In genomic region chr15:99661121-99661830, GRCm38 (mm10) we compare ENCODE assay signal across 26 mouse cellular contexts. TPM values are rescaled to one million over a fixed set of nuclear protein-coding genes. Genes with fewer than 3 reads are reported as not detected.
DNase-seq lines count a peak whose midpoint lies in the region; ATAC-seq and TF ChIP-seq lines count a peak whose summit lies in the region.
"Had no signal": no experiment of that assay in that cellular context is flagged by ENCODE, and none has a peak within 500 bp of the region (broad histone marks: within the 10 kb centered on the region; RNA-seq: fewer than 3 reads in every experiment).

No protein-coding gene starts in this region.

- peaks cover 7% of the 10 kb centered on the region for H3K4me1 ChIP-seq in ES-Bruce4 (ENCODE audit: control insufficient read depth, insufficient read depth, low read length)
- 0 out of 2 replicates have a peak, but pooled peaks cover 3% of the 10 kb centered on the region for H3K4me1 ChIP-seq in lung, adult 2 months (ENCODE audit: control insufficient read depth, insufficient read depth, low read length)

- no peaks in the 10 kb centered on the region for H3K36me3 ChIP-seq in ES-Bruce4 (ENCODE audit: control insufficient read depth, insufficient read depth, low read length, poor library complexity, severe bottlenecking)
- H3K36me3 ChIP-seq: forebrain, embryonic 12.5 days; kidney, embryonic 15.5 days; limb, embryonic 13.5 days; liver, embryonic 13.5 days; lung, embryonic 15.5 days had no signal

- TF ChIP-seq EP300 in ES-Bruce4 (IDR thresholded peaks at IDR 0.05; ENCODE audit: insufficient read depth, low read depth, low read length) = no peak

- DNase-seq in frontal cortex, postnatal 10 days (ENCODE audit: low spot score in 2 of 2) = no peak
- peak; percentile 74 to 83 for DNase-seq in cerebellum, adult 18-20 months
- DNase-seq in cerebellum, postnatal 25 days = peak; percentile 78 to 82
- no peak for DNase-seq in thymus, adult 18-20 months
- DNase-seq in lung, adult 2 months = no peak
- no peak for DNase-seq in spleen, postnatal 36 days (ENCODE audit: low spot score in 2 of 2)
- DNase-seq: gastrocnemius, postnatal 10 days; heart, adult 11 months; heart, postnatal 36 days; liver, embryonic 13.5 days; thymus, postnatal 4 days had no signal

- no peaks in the 10 kb centered on the region for H3K9me3 ChIP-seq in ES-Bruce4 (replicated peaks; ENCODE audit: control insufficient read depth, insufficient read depth, low read length, poor library complexity, severe bottlenecking)
- H3K9me3 ChIP-seq: forebrain, embryonic 12.5 days; kidney, embryonic 15.5 days; limb, embryonic 13.5 days; liver, embryonic 13.5 days; lung, embryonic 15.5 days had no signal

- H3K27ac ChIP-seq in ES-Bruce4 (ENCODE audit: insufficient read depth, low read length) = no peak overlapping the region
- H3K27ac ChIP-seq: forebrain, embryonic 12.5 days; kidney, embryonic 15.5 days; limb, embryonic 13.5 days; liver, embryonic 13.5 days; lung, embryonic 15.5 days; macrophage had no signal

- no peak for TF ChIP-seq POLR2A in ES-Bruce4 (IDR thresholded peaks at IDR 0.05; ENCODE audit: insufficient read depth, low read length)
- no peak for TF ChIP-seq POLR2A in lung, adult 2 months (IDR thresholded peaks at IDR 0.05; ENCODE audit: borderline replicate concordance, extremely low read depth, low read depth, low read length)

- no peak overlapping the region for H3K9ac ChIP-seq in ES-Bruce4 (ENCODE audit: low read depth, poor library complexity, severe bottlenecking)
- H3K9ac ChIP-seq: forebrain, embryonic 12.5 days; kidney, embryonic 15.5 days; limb, embryonic 13.5 days; liver, embryonic 13.5 days; lung, embryonic 15.5 days had no signal

- H3K27me3 ChIP-seq in ES-Bruce4 (ENCODE audit: control insufficient read depth, insufficient read depth, low read length, poor library complexity, severe bottlenecking) = no peaks in the 10 kb centered on the region

- 94% methylated on average over 15 of the region's 15 CpGs for WGBS in lung, adult 2 months

- ATAC-seq in frontal cortex, adult (ENCODE audit: low TSS enrichment) = peak; percentile 24; the same call in 1 of the 2 replicates
- ATAC-seq: CD4-positive, CD25-positive, alpha-beta regulatory T cell, adult 4 months; hindbrain, embryonic 16.5 days; intestine, embryonic 16.5 days had no signal

- peak overlapping the region; percentile 30 for H3K4me3 ChIP-seq in ES-Bruce4 (ENCODE audit: low read depth, low read length)
- H3K4me3 ChIP-seq in lung, adult 2 months (replicated peaks; ENCODE audit: extremely low read depth, low read depth, low read length) = no peak overlapping the region
- H3K4me3 ChIP-seq: forebrain, embryonic 12.5 days; kidney, embryonic 15.5 days; limb, embryonic 13.5 days; liver, embryonic 13.5 days; lung, embryonic 15.5 days had no signal

- no peak for TF ChIP-seq CTCF in ES-Bruce4 (IDR thresholded peaks at IDR 0.05; ENCODE audit: low read depth, low read length)
- TF ChIP-seq CTCF in lung, adult 2 months (IDR thresholded peaks at IDR 0.05; ENCODE audit: insufficient read depth, low read length) = no peak

RNA-seq across cellular contexts. Expression of gene Asic1, which starts 8.9 kb away (rescaled TPM):
- polyA plus RNA-seq in ES-Bruce4 (2011; ENCODE audit: insufficient read depth, insufficient read length, low read depth, missing spikeins) = 3.9 and 4.1 TPM in 2 replicates
- polyA plus RNA-seq in lung, adult 2 months (2012; rRNA removed) = 0.18 and 0.19 TPM in 2 replicates

RNA-seq across cellular contexts. Expression of gene Racgap1, which starts 9.8 kb away (rescaled TPM):
- 122 and 134 TPM in 2 replicates for polyA plus RNA-seq in ES-Bruce4 (2011; ENCODE audit: insufficient read depth, insufficient read length, low read depth, missing spikeins)
- polyA plus RNA-seq in lung, adult 2 months (2012; rRNA removed) = 2.9 and 4.9 TPM in 2 replicates

RNA-seq across cellular contexts. Expression of gene Smarcd1, which starts 40.7 kb away (rescaled TPM):
- 92.3 and 100 TPM in 2 replicates for polyA plus RNA-seq in ES-Bruce4 (2011; ENCODE audit: insufficient read depth, insufficient read length, low read depth, missing spikeins)
- polyA plus RNA-seq in lung, adult 2 months (2012; rRNA removed) = 30.1 and 38.0 TPM in 2 replicates

RNA-seq across cellular contexts. Expression of gene Gm17349, which starts 44.0 kb away (rescaled TPM):
- not detected in 2 replicates for polyA plus RNA-seq in ES-Bruce4 (2011; ENCODE audit: insufficient read depth, insufficient read length, low read depth, missing spikeins)
- 1.0 TPM in 1 of 2 replicates, not detected in the other for polyA plus RNA-seq in lung, adult 2 months (2012; rRNA removed)
- polyA plus RNA-seq: brain, embryonic 14.5 days; CD4-positive, CD25-positive, alpha-beta regulatory T cell, adult 4 months; embryonic facial prominence, embryonic 11.5 days; forebrain, embryonic 12.5 days; heart, embryonic 14.5 days; hindbrain, embryonic 16.5 days; intestine, embryonic 16.5 days; kidney, embryonic 15.5 days; large intestine, adult 2 months; limb, embryonic 13.5 days; liver, embryonic 13.5 days; lung, embryonic 15.5 days; macrophage; stomach, embryonic 14.5 days had no signal

RNA-seq across cellular contexts. Expression of gene Gpd1, which starts 56.0 kb away (rescaled TPM):
- 0.28 and 1.9 TPM in 2 replicates for polyA plus RNA-seq in ES-Bruce4 (2011; ENCODE audit: insufficient read depth, insufficient read length, low read depth, missing spikeins)
- polyA plus RNA-seq in lung, adult 2 months (2012; rRNA removed) = 55.2 and 114 TPM in 2 replicates

Comparison
In these comparisons a context has a peak if more than half of its experiments do, and no peak if none do; other contexts are left out.
1. DNase-seq: peak in cerebellum, adult 18-20 months (2 of 2) and cerebellum, postnatal 25 days (2 of 2); none in frontal cortex, postnatal 10 days (0 of 2), thymus, adult 18-20 months (0 of 2), lung, adult 2 months (single experiment) and spleen, postnatal 36 days (0 of 2).
2. RNA of gene Racgap1, which starts 9.8 kb away (polyA plus RNA-seq): 122 to 134 TPM in ES-Bruce4; 2.9 to 4.9 TPM in lung, adult 2 months; every median in the first group is over 10 times any median in the second.